Mouse (Mus musculus): ENCODE results near the gene Phldb3. TPM values are rescaled to one million over a fixed set of nuclear protein-coding genes. Genes with fewer than 3 reads are reported as not detected.
"Not testable (repeated sequence)": the region's sequence is repeated elsewhere in the genome, so short reads cannot be mapped to it uniquely, and the experiment has no call there.

The Phldb3 gene
- total RNA-seq, 1 experiment from 2014 or later, result 13.7 TPM

DNA sequence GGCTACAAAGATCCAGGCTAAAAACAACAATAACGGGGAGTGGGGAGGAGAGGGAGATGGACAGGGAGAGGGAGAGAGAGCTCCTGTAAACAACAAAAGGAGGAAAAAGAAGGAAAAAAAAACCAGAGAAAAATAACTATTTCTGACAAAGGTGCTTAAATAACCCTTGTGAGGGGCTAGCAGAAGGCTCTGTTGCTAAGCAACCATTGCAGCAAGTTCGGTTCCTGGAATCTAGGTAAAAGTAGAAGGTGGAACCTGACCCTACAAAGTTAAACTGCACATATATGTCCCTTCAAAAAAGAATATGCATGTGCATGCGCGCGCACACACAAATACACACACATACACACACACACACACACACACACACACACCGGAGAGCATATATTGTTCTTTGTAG, 17.8 kb upstream of the Phldb3 start:
- ATAC-seq (ENCODE audit: extremely low read depth, insufficient number of reproducible peaks, low FRiP score, poor library complexity, severe bottlenecking), result no peak

DNA sequence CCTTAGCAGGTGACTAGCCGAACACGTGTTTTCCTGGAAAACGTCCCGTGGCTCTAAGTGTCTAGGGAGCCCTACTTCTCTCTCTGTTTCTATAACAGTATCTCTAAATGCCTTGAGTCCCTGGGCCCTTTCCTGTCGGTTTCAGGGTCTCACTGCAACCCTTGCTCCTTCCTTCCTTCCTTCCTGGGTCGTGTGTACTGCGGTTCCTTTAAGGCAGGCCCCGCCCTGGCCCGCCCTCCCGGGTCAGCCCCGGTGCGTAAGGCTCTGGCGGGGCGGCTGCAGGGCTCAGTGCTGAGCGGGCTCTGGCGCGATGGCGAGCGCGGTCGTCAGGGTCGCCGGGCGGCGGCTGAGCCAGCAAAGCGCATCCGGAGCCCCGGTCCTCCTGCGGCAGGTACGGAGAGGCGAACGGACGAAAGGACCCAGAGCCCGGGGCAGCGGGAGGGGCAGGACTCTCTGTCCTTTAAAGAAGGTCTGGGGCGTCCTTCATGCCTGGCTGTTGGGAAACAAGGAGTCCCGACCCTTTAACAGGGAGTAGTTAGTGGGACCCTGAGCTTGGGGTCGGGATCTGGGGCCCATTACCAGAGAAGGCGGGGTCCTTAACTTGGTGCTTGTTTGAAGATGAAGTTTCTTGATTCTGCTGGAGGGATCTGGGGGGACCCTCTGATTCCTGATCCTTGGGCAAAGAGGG, 16.8 kb upstream of the Phldb3 start:
- peak; percentile 73 for ATAC-seq (ENCODE audit: extremely low read depth, insufficient number of reproducible peaks, low FRiP score, poor library complexity, severe bottlenecking)

DNA sequence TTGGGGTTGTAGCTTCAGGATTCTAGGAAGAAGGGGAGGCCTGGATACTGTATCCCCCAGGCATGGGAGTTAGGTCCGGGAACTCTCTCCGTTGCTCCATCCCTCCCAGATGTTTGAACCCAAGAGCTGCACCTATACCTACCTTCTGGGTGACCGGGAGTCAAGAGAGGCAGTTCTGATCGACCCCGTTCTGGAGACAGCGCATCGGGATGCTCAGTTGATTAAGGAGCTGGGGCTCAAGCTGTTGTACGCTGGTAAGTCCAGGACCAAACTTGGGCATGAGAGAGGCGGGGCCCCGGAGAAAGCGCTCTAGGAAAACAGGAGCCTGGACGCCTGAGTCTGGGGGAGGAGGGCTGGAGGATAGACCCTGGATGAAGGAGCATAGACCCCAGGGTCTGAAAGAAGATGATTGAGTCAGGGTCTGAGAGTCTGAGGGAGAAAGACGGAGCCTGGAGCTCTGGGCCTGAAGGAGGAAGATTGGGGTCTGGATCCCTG, 16.2 kb upstream of the Phldb3 start:
- ATAC-seq (ENCODE audit: extremely low read depth, insufficient number of reproducible peaks, low FRiP score, poor library complexity, severe bottlenecking), result no peak

DNA sequence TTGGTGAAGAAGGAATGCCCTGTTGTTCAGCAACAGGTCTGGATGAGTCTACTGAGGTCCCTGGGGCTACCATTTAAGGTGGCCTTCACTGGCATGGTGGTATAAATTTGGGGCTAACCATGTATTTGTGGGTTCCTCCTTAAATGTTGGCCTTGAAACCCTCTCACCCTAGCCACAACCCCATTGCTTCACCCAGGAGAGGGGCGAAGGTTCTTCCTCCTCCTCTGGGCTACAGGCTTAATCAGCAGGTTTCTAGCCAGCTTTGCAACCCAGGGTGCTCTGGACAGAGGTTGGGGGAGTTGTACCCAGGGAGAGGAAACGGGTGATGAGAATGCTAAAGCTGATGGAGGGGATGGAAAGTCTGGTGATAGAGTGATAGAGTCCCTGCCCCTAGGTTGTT, 15.1 kb upstream of the Phldb3 start:
- peak; percentile 27; the same call in 1 of the 2 replicates for ATAC-seq (ENCODE audit: extremely low read depth, insufficient number of reproducible peaks, low FRiP score, poor library complexity, severe bottlenecking)

DNA sequence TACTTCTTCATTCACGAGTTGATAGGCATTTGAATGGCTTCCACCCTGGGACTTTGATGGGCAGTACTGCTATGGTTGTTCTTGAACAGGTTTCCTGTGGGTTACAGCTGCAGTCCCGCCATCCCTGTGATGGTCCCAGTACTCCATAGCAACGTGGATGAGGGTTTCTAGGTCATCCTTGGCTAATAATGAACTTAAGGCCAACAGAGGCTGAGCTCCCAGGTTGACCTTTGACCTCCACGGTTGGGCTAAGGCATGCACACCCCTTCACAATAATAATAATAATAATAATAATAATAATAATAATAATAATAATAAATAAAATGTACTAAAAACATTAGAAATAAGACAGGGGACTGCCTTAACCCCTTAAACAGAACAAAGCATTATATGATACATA, 12.4 kb upstream of the Phldb3 start:
- no peak for ATAC-seq (ENCODE audit: extremely low read depth, insufficient number of reproducible peaks, low FRiP score, poor library complexity, severe bottlenecking)

DNA sequence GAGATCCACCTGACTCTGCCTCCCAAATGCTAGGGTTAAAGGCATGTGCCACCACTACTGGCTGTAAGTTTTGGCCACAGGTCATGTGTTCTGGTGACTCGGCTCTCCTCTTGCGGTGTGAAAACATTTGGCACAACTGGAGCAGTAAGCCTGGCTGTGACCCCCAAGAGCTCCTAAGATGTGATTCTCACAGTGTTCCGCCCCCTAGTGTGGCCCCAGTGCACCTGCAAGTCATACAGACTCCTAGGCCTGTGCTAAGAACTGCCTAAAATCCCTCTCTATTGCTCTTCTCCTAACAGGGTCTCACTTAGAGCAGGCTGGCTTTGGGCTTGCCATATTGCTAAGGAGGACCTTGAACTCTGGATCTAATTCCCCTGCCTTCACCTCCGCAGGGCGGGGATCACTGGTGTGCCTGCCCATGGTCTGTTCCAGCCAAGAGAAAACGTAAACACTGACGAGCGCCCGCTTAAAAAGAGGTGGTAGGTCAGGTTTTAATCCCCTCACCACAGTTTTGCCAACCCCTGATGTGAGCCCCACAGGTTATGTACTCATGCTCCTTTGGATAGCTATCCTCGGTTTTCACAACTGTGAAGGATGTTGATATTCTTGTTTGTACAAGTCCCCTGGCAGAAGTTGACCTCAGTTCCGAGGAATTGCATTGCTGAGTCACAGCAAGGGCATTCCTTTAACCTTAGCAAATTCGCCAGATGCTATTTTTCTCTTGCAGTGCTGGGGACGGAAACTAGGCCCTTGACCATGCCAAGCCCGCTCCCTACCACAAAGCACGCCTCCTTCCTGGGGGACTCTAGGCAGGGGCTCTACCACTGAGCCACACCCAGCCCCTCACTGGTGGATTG, 11.1 kb upstream of the Phldb3 start:
- no peak for ATAC-seq (ENCODE audit: extremely low read depth, insufficient number of reproducible peaks, low FRiP score, poor library complexity, severe bottlenecking)

DNA sequence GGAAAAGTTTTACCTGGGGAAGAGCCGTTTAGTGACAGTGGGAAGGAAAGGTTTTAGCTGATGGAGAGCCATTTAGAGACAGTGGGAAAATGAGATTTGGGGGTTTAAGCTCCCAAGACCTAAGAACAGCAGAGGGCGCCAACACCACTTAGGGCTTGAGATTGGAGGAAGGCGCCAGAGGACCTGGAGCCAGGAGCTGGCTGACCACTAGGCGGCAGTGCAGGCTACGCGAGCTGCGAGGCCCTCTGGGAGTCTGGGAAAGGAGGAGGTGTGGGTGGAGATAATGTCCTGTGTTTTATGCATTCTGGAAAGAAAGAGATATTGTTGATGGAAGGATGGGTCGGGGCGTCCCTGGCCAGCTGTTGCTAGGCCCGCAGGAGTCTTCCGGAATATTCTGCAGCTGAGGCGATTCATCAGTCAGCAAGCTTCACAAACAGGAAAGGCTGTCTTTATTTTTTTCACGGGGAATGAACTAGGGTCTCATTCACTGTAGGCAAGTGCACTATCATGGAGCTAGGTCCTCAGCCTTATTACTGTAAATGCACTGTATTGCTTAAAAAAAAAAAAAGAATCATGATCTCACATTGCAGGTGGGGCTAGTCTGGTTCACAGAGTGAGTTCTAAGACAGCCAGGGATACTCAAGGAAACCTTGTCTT, 9.5 kb upstream of the Phldb3 start:
- peak; percentile 97 for ATAC-seq (ENCODE audit: extremely low read depth, insufficient number of reproducible peaks, low FRiP score, poor library complexity, severe bottlenecking)

DNA sequence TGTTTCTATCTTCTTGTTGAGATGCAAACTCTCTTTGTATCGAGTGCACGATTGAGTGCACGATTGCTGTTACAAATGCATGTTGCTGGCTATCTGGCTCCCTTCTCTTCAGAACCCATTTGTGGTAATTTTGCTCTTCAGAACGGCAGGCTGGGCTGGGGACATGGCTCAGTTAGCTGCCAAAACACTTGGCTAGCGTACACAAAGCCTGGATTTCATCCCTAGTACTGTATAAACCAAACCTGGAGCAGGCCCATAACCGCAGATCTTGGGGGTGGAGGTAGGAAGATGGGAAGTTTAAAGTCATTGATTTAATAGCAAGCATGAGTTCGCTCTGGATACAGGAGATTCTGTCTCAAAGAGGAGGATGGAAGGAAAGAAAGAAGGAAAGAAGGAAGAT, 5.0 kb upstream of the Phldb3 start:
- no peak for ATAC-seq (ENCODE audit: extremely low read depth, insufficient number of reproducible peaks, low FRiP score, poor library complexity, severe bottlenecking)

DNA sequence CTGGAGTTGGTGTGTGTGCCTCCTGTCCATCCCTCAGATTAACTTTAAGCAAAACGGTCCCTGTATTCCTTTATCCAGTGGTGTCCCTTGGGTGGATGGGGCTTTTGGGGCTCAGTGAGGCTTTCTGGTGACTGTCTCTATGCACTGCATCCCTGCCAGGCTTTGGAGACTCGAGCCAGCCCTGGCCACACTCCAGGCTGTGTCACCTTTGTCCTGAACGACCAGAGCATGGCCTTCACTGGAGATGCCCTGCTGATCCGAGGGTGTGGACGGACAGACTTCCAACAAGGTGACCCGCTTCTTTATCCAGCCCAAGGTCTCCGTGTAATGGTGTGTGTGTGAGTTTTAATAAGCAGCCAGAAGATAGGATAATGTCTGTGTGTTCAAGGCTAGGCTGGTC, 4.5 kb upstream of the Phldb3 start:
- ATAC-seq (ENCODE audit: extremely low read depth, insufficient number of reproducible peaks, low FRiP score, poor library complexity, severe bottlenecking), result no peak

DNA sequence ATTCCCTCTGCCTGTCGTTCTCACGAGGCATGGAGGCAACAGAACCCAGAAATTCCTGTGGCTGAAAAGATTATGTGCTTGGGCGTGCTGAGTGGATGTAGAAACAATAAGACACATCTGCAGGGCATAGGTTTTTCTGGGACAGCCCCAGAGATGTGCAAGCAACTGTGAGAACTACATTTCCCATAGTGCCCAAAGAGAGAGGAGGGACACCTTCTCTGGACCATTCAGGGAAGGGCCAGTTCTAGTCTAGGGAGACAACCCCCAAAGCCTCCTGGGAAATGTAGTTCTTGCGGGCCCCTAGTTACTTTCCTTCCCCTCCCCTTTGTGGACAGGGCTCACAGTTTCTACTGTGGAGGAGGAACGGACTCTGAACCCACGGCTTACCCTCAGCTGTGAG, 2.5 kb upstream of the Phldb3 start:
- ATAC-seq (ENCODE audit: extremely low read depth, insufficient number of reproducible peaks, low FRiP score, poor library complexity, severe bottlenecking), result peak; percentile 83

DNA sequence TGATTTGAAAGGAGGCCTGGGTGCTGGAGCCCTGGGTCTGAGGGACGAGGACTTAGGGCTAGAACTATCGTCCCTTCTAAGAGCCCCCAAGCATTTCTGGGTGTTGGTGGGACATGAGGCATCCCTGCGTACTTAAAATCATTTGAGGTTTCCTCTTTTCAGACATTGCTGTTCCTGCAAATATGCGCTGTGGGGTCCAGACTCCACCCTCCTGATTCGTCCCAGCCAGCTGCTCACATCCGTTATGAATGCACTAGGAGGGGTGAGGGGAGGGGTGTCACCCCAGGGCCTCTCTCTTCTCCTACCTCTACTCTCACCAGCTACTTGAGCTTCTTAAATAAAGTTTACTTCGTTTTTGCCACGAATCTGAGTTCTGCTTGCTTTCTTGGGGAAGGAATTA, 2.0 kb upstream of the Phldb3 start:
- no peak for ATAC-seq (ENCODE audit: extremely low read depth, insufficient number of reproducible peaks, low FRiP score, poor library complexity, severe bottlenecking)

DNA sequence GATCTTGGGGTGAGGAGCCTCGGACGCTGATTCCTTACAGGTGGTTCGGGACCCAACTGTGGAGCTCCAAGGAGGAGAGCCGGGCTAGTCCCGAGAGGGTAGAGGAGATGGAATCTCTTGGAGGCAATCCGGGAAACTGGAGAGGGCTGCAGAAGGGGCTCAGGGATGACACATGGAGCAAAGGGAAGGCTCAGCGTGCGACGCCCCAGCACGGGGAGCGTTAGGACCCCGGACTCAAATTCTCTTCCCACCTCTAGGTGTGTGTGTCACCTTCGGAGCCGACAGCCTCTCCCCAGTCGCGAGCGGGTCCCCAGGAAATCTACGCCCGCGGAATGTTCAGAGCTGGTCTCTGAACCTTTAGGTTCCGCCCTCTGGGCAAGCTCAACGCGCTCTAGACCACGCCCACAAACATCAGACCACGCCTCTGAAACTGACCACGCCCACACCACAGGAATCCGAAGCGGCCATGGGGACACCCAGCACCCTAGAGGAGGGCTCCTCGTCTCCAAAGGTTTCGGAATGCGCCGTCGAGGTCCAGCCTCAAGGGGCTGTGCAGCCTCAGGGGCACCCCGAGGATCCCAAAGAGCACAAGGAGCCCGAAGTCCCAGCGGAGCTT, 424 bp downstream of the Phldb3 start:
- peak; percentile 83 for ATAC-seq (ENCODE audit: extremely low read depth, insufficient number of reproducible peaks, low FRiP score, poor library complexity, severe bottlenecking)

DNA sequence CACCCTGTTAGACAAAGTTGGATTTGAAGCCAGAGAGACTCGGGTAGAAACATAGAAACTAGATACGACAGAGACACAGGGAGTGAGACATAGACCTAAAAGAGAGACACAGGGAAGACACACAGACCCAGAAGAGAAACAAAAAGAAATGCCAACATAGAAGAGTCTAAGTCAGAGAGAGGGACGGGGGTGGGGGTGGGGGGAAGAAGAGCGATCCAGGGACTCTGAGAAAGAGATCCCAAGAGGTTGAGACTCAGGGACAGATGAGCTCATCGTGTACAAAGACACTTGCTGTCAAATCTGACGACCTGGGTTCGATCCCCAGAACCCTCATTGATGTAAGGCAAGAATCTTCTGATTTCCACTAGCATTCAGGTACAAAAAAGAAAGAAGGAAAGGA, 1.1 kb downstream of the Phldb3 start:
- no peak for ATAC-seq (ENCODE audit: extremely low read depth, insufficient number of reproducible peaks, low FRiP score, poor library complexity, severe bottlenecking)

DNA sequence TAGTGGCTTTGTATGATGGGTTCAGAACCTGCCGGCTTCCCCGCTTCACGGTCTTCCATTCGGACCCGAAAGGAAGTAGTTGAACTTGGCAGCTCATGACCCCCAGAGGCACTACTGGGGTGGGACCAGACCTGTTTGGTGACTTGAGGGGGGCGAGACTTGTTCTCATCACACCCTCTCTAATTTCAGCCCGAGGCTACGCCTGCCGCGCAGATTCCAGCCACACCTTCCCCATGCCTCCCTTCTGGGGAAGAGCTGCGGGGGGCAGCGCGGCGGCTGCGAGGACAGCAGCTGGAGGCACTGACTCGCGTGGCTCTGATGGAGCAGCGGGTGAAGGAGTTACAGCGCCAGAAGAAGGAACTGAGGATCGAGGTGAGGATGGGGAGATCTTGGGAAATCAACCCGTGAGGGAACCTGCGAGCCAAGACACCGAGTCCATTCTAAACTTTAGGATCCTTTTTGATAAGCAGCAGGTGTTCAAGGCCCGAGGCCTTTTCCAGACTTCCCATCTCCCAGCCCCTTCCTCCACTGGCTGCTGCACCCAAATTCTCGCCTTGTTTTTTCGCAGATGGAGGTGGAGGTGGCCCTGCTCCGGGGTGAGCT, 1.8 kb downstream of the Phldb3 start:
- no peak for ATAC-seq (ENCODE audit: extremely low read depth, insufficient number of reproducible peaks, low FRiP score, poor library complexity, severe bottlenecking)

DNA sequence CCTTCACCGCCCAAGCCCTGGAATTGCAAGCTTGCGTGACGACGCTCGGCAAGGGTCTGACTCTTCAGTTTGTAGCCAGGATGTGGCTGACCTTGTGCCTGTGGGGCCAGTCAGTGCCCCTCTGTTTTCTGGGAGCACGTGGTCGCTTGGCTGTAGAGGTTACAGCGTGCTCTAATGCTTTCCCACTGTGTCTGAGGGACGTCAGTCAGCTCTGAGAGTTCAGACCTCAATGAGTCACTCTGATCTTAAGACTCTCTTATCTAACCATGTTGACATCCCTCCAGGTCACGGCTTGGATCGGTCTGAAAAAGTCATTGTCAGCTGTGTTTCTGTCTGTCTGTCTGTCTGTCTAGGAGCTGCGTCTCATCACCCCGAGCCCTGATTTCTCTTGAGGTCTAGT, 4.3 kb downstream of the Phldb3 start:
- no peak for ATAC-seq (ENCODE audit: extremely low read depth, insufficient number of reproducible peaks, low FRiP score, poor library complexity, severe bottlenecking)

DNA sequence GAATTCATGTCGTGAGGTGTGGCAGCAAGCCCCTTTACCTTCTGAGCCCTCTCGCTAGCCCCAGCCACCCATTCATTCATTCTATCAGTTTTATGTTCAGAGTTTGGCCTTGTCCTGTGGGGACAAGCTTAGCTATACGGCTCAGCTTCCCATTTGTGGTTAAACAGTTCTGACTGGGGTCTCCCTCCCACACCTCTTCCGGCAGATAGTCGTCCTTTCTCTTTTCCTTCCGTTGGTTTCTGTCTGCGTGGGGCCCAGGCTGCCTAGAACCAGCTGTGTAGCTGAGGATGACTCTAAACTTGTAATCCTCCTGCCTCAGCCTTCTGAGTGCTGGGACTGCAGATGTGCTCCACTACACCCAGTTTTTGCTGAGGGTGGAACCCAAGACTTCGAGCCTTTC, 7.2 kb downstream of the Phldb3 start:
- ATAC-seq (ENCODE audit: extremely low read depth, insufficient number of reproducible peaks, low FRiP score, poor library complexity, severe bottlenecking), result no peak; the same call in 1 of the 2 replicates

DNA sequence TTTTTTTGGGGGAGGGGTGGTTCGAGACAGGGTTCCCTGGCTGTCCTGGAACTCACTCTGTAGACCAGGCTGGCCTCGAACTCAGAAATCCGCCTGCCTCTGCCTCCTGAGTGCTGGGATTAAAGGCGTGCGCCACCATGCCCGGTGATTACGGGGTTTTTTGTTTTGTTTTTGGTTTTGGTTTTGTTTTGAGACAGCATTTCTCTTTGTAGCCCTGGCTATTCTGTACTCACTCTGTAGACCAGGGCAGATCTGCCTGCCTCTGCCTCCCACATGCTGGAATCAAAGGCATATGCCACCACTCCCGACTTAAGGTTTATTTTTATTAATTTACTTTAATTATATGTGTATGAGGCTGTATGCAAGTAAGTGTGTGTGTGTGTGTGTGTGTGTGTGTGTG, 7.8 kb downstream of the Phldb3 start:
- not testable (repeated sequence) for ATAC-seq (ENCODE audit: extremely low read depth, insufficient number of reproducible peaks, low FRiP score, poor library complexity, severe bottlenecking)

DNA sequence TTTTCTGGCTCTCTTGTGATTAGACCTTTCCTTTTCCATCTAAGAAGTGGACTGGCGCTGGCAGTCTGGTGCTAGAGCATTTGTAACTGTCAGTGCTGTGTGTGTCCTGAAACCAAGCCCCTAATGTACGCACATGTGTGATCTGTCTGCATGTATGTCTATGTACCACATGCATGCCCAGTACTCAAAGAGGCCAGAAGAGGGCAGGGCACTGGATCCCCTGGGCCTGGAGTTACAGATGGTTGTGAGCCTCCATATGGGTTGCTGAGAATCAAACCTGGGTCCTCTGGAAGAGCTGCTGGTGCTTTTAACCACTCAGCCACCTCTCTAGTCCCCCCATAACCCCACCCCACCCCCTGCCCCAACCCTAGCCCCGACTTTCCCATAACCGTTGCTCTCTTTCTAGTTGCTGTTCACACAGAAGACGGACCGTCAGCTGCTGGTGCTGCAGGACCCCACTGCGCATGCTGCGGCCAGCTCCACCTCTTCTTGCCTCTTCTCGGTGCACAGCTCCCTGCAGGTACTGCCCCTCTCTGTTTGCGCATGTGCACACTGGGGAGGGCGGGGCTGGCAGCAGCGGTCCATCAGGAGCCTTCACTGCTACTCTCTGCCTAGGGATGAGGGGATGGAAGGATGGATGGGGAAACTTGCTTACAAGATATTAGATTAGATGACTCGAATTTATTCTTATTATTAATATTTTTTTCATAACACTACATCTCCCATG, 9.3 kb downstream of the Phldb3 start:
- ATAC-seq (ENCODE audit: extremely low read depth, insufficient number of reproducible peaks, low FRiP score, poor library complexity, severe bottlenecking), result no peak
